Mouse (Mus musculus) forebrain, embryonic 13.5 days (tissue): ENCODE measurements around the gene Eif2d. TPM values are rescaled to one million over a fixed set of nuclear protein-coding genes. Genes with fewer than 3 reads are reported as not detected.

Source experiments
- polyA plus RNA-seq: library from polyadenylated mRNA; unstranded; fragments of >200 nt; fragmentation: Nextera tagmentation; extraction: Ambion mirVana; gene quantifications from 2 replicates; pipeline ENCODE4 v1.2.1, GENCODE M21; 2015

Eif2d gene
- polyA plus RNA-seq, 1 experiment from 2014 or later: 55.0 TPM

Other genes with a start within 250 kb of the Eif2d start
- gene Il20, start 241.7 kb upstream of the Eif2d start, polyA plus RNA-seq: not detected in 2 replicates
- gene Il19, start 213.1 kb upstream of the Eif2d start, polyA plus RNA-seq: not detected in 2 replicates
- gene Il10, start 133.3 kb upstream of the Eif2d start, polyA plus RNA-seq: not detected in 2 replicates
- gene Mapkapk2, start 55.4 kb upstream of the Eif2d start, polyA plus RNA-seq: 28.4 and 30.5 TPM in 2 replicates
- gene Dyrk3, start 14.8 kb upstream of the Eif2d start, polyA plus RNA-seq: 16.7 and 18.9 TPM in 2 replicates
- 0.98 and 1.1 TPM in 2 replicates for gene Rassf5, start 92.1 kb downstream of the Eif2d start, polyA plus RNA-seq
- 0.21 and 0.39 TPM in 2 replicates for gene Ikbke, start 126.4 kb downstream of the Eif2d start, polyA plus RNA-seq